ENCODE assay signal across 9 mouse cellular contexts in genomic region chr3:59175234-59175633, GRCm38 (mm10). TPM values are rescaled to one million over a fixed set of nuclear protein-coding genes. Genes with fewer than 3 reads are reported as not detected.
DNase-seq lines count a peak whose midpoint lies in the region; ATAC-seq and TF ChIP-seq lines count a peak whose summit lies in the region.
"Had no signal": no experiment of that assay in that cellular context is flagged by ENCODE, and none has a peak within 500 bp of the region (broad histone marks: within the 10 kb centered on the region; RNA-seq: fewer than 3 reads in every experiment).

No protein-coding gene starts in this region.

- no peaks in the 10 kb centered on the region for H3K36me3 ChIP-seq in kidney, adult 2 months (ENCODE audit: control insufficient read depth, insufficient read depth, low read length)
- H3K36me3 ChIP-seq in hindbrain, embryonic 14.5 days (replicated peaks; ENCODE audit: control insufficient read depth, insufficient read depth) = no peaks in the 10 kb centered on the region
- H3K36me3 ChIP-seq in limb, embryonic 10.5 days = no peaks in the 10 kb centered on the region

- H3K27ac ChIP-seq in kidney, adult 2 months (ENCODE audit: insufficient read depth, low read depth, low read length) = no peak overlapping the region
- no peak overlapping the region for H3K27ac ChIP-seq in hindbrain, embryonic 14.5 days
- H3K27ac ChIP-seq in limb, embryonic 10.5 days = no peak overlapping the region
- H3K27ac ChIP-seq: macrophage had no signal

- H3K27me3 ChIP-seq in kidney, adult 2 months (replicated peaks; ENCODE audit: control insufficient read depth, insufficient read depth, low read length) = no peaks in the 10 kb centered on the region
- no peaks in the 10 kb centered on the region for H3K27me3 ChIP-seq in hindbrain, embryonic 14.5 days (ENCODE audit: control insufficient read depth, insufficient read depth, low read length)
- no peaks in the 10 kb centered on the region for H3K27me3 ChIP-seq in limb, embryonic 10.5 days (ENCODE audit: low read depth, poor library complexity, severe bottlenecking)

- no peaks in the 10 kb centered on the region; the same call in 1 of the 2 replicates for H3K4me1 ChIP-seq in kidney, adult 2 months (ENCODE audit: control insufficient read depth, insufficient read depth, low read length)
- H3K4me1 ChIP-seq in hindbrain, embryonic 14.5 days (replicated peaks; ENCODE audit: control insufficient read depth, insufficient read depth, low read length) = no peaks in the 10 kb centered on the region
- H3K4me1 ChIP-seq in limb, embryonic 10.5 days = no peaks in the 10 kb centered on the region

- H3K4me2 ChIP-seq in hindbrain, embryonic 14.5 days (replicated peaks) = no peak overlapping the region

- 14% methylated on average over 5 of the region's 5 CpGs for WGBS in kidney, adult 2 months
- WGBS in hindbrain, embryonic 14.5 days = 44% methylated on average over 5 of the region's 5 CpGs
- WGBS in limb, embryonic 10.5 days = 32% methylated on average over 5 of the region's 5 CpGs

- no peak overlapping the region for H3K9ac ChIP-seq in hindbrain, embryonic 14.5 days

- peak; percentile 77 for TF ChIP-seq CTCF in kidney, adult 2 months (conservative IDR thresholded peaks at IDR 0.05; ENCODE audit: insufficient read depth, insufficient read length, low read depth, low read length)

- peak; percentile 78; the same call in 1 of the 2 replicates for ATAC-seq in hindbrain, embryonic 14.5 days (ENCODE audit: low FRiP score)
- peak; percentile 73; the same call in 1 of the 2 replicates for ATAC-seq in monocyte, adult 5-6 weeks (replicated peaks; ENCODE audit: insufficient number of reproducible peaks, low FRiP score, low TSS enrichment, poor library complexity, severe bottlenecking)

- DNase-seq in kidney, adult 2 months = peak; percentile 25
- DNase-seq in kidney, adult 11 months = no peak
- peak; percentile 71 for DNase-seq in adipocyte (ENCODE audit: low spot score)
- DNase-seq in embryo, embryonic 9.5 days (ENCODE audit: extremely low spot score) = peak; percentile 43
- peak; percentile 73 for DNase-seq in hindbrain, embryonic 14.5 days (ENCODE audit: low spot score)
- peak; percentile 43 for DNase-seq in limb, embryonic 10.5 days (ENCODE audit: low spot score)
- DNase-seq in thymus, postnatal 36 days = peak; percentile 60 to 65

- H3K9me3 ChIP-seq in hindbrain, embryonic 14.5 days (ENCODE audit: control insufficient read depth, low read length) = no peaks in the 10 kb centered on the region
- no peaks in the 10 kb centered on the region for H3K9me3 ChIP-seq in limb, embryonic 10.5 days (replicated peaks)

- no peak overlapping the region for H3K4me3 ChIP-seq in kidney, adult 2 months (ENCODE audit: insufficient read depth, low read depth, low read length)
- H3K4me3 ChIP-seq in hindbrain, embryonic 14.5 days (replicated peaks; ENCODE audit: low read length) = no peak overlapping the region
- H3K4me3 ChIP-seq in limb, embryonic 10.5 days = no peak overlapping the region

- TF ChIP-seq POLR2A in kidney, adult 2 months (IDR thresholded peaks at IDR 0.05; ENCODE audit: low read depth, low read length) = no peak

RNA-seq across cellular contexts. Expression of gene Gpr87, which starts 19.7 kb away (rescaled TPM):
- polyA plus RNA-seq in kidney, adult 2 months (2012; rRNA removed) = 0.16 TPM in 2 replicates
- 0.13 TPM in 1 of 2 replicates, not detected in the other for polyA plus RNA-seq in hindbrain, embryonic 14.5 days (2014; fragmentation: Nextera tagmentation; extraction: Ambion mirVana)
- polyA plus RNA-seq in limb, embryonic 10.5 days (2016; fragmentation: Nextera tagmentation; extraction: Ambion mirVana) = 0.33 and 0.84 TPM in 2 replicates
- total RNA-seq in monocyte, adult 5-6 weeks (2017) = not detected in 3 replicates
- polyA plus RNA-seq: macrophage had no signal

RNA-seq across cellular contexts. Expression of gene P2ry14, which starts 21.8 kb away (rescaled TPM):
- 3.8 and 4.2 TPM in 2 replicates for polyA plus RNA-seq in kidney, adult 2 months (2012; rRNA removed)
- polyA plus RNA-seq in hindbrain, embryonic 14.5 days (2014; fragmentation: Nextera tagmentation; extraction: Ambion mirVana) = 4.0 and 4.4 TPM in 2 replicates
- polyA plus RNA-seq in limb, embryonic 10.5 days (2016; fragmentation: Nextera tagmentation; extraction: Ambion mirVana) = 0.70 and 0.89 TPM in 2 replicates
- 9.4 to 15.8 TPM (median 14.8 TPM) in 3 replicates for total RNA-seq in monocyte, adult 5-6 weeks (2017)

RNA-seq across cellular contexts. Expression of gene P2ry13, which starts 35.4 kb away (rescaled TPM):
- 0.29 and 1.3 TPM in 2 replicates for polyA plus RNA-seq in kidney, adult 2 months (2012; rRNA removed)
- 1.7 and 2.4 TPM in 2 replicates for polyA plus RNA-seq in hindbrain, embryonic 14.5 days (2014; fragmentation: Nextera tagmentation; extraction: Ambion mirVana)
- 0.25 and 0.30 TPM in 2 replicates for polyA plus RNA-seq in limb, embryonic 10.5 days (2016; fragmentation: Nextera tagmentation; extraction: Ambion mirVana)
- total RNA-seq in monocyte, adult 5-6 weeks (2017) = 1.2 TPM in 1 of 3 replicates, not detected in the others
